Mouse (Mus musculus) fibroblast of lung, adult 2 months (primary cell): ENCODE results near the gene Prex1.

Experiments used
- DNase-seq: peaks from one replicate; pipeline ENCODE4 v3.0.0-alpha.2; 2011; ENCODE audit warnings: low read depth

Gene Prex1

GRCm38 (mm10) chr2:166554169-166554505 lies 159.5 kb downstream of the Prex1 start:
- DNase-seq: no peak

GRCm38 (mm10) chr2:166553502-166554168 lies 160.0 kb downstream of the Prex1 start:
- no peak for DNase-seq

GRCm38 (mm10) chr2:166552657-166553056 lies 161.0 kb downstream of the Prex1 start:
- no peak for DNase-seq

GRCm38 (mm10) chr2:166551831-166552498 lies 161.7 kb downstream of the Prex1 start:
- DNase-seq: no peak

- no peak for DNase-seq
Observed at GRCm38 (mm10) chr2:166549871-166550270, 163.8 kb downstream of the Prex1 start.

- DNase-seq: no peak
Observed at GRCm38 (mm10) chr2:166549069-166549468, 164.6 kb downstream of the Prex1 start.

- no peak for DNase-seq
Observed at GRCm38 (mm10) chr2:166545580-166545979, 168.1 kb downstream of the Prex1 start.

GRCm38 (mm10) chr2:166544575-166545251 lies 168.9 kb downstream of the Prex1 start:
- DNase-seq: no peak

- no peak for DNase-seq
Observed at GRCm38 (mm10) chr2:166541112-166541928, 172.3 kb downstream of the Prex1 start.

GRCm38 (mm10) chr2:166540216-166540615 lies 173.4 kb downstream of the Prex1 start:
- DNase-seq: no peak

GRCm38 (mm10) chr2:166536896-166537295 lies 176.7 kb downstream of the Prex1 start:
- DNase-seq: no peak

- DNase-seq: no peak
Observed at GRCm38 (mm10) chr2:166535519-166535918, 178.1 kb downstream of the Prex1 start.

- no peak for DNase-seq
Observed at GRCm38 (mm10) chr2:166526204-166526603, 187.4 kb downstream of the Prex1 start.

- no peak for DNase-seq
Observed at GRCm38 (mm10) chr2:166523156-166523890, 190.3 kb downstream of the Prex1 start.

GRCm38 (mm10) chr2:166522612-166523120 lies 191.0 kb downstream of the Prex1 start:
- no peak for DNase-seq

GRCm38 (mm10) chr2:166521878-166522611 lies 191.6 kb downstream of the Prex1 start:
- DNase-seq: no peak

- DNase-seq: no peak
Observed at GRCm38 (mm10) chr2:166521461-166521860, 192.2 kb downstream of the Prex1 start.

- DNase-seq: no peak
Observed at GRCm38 (mm10) chr2:166520536-166520935, 193.1 kb downstream of the Prex1 start.

- peak; percentile 40 for DNase-seq
Observed at GRCm38 (mm10) chr2:166517392-166518174, 196.0 kb downstream of the Prex1 start.

- DNase-seq: no peak
Observed at GRCm38 (mm10) chr2:166516818-166517353, 196.7 kb downstream of the Prex1 start.
